Mouse (Mus musculus): ENCODE data around the gene Clasp2. TPM values are rescaled to one million over a fixed set of nuclear protein-coding genes. Genes with fewer than 3 reads are reported as not detected.
"Not testable (repeated sequence)": the region's sequence is repeated elsewhere in the genome, so short reads cannot be mapped to it uniquely, and the experiment has no call there.

The Clasp2 gene
- total RNA-seq, 2 experiments from 2014 or later = 180 to 184 TPM

GRCm38 (mm10) chr9:113815836-113816235 lies 74.6 kb downstream of the Clasp2 start:
- DNase-seq (ENCODE audit: low spot score in 2 of 2) = no peak

GRCm38 (mm10) chr9:113822150-113822549 lies 80.9 kb downstream of the Clasp2 start:
- DNase-seq (ENCODE audit: low spot score in 2 of 2) = peak in 1 of 2 experiments; percentile 30

GRCm38 (mm10) chr9:113828719-113829118 lies 87.4 kb downstream of the Clasp2 start:
- no peak for DNase-seq (ENCODE audit: low spot score in 2 of 2)

- DNase-seq (ENCODE audit: low spot score in 2 of 2) = no peak
Observed at GRCm38 (mm10) chr9:113830219-113830618, 88.9 kb downstream of the Clasp2 start.

GRCm38 (mm10) chr9:113833481-113833880 lies 92.2 kb downstream of the Clasp2 start:
- DNase-seq (ENCODE audit: low spot score in 2 of 2) = no peak

GRCm38 (mm10) chr9:113837001-113837400 lies 95.7 kb downstream of the Clasp2 start:
- DNase-seq (ENCODE audit: low spot score in 2 of 2) = no peak

GRCm38 (mm10) chr9:113837461-113837860 lies 96.2 kb downstream of the Clasp2 start:
- DNase-seq (ENCODE audit: low spot score in 2 of 2) = no peak

- DNase-seq (ENCODE audit: low spot score in 2 of 2) = no peak
Observed at GRCm38 (mm10) chr9:113844029-113844428, 102.8 kb downstream of the Clasp2 start.

- no peak for DNase-seq (ENCODE audit: low spot score in 2 of 2)
Observed at GRCm38 (mm10) chr9:113855441-113855840, 114.2 kb downstream of the Clasp2 start.

GRCm38 (mm10) chr9:113857281-113857928 lies 116.1 kb downstream of the Clasp2 start:
- no peak for DNase-seq (ENCODE audit: low spot score in 2 of 2)

- no peak for DNase-seq (ENCODE audit: low spot score in 2 of 2)
Observed at GRCm38 (mm10) chr9:113857929-113858440, 116.7 kb downstream of the Clasp2 start.

GRCm38 (mm10) chr9:113859420-113859819 lies 118.1 kb downstream of the Clasp2 start:
- DNase-seq (ENCODE audit: low spot score in 2 of 2) = no peak

- no peak for DNase-seq (ENCODE audit: low spot score in 2 of 2)
Observed at GRCm38 (mm10) chr9:113863370-113863999, 122.2 kb downstream of the Clasp2 start.

- no peak for DNase-seq (ENCODE audit: low spot score in 2 of 2)
Observed at GRCm38 (mm10) chr9:113867951-113868350, 126.7 kb downstream of the Clasp2 start.

GRCm38 (mm10) chr9:113894903-113895302 lies 153.6 kb downstream of the Clasp2 start:
- no peak for DNase-seq (ENCODE audit: low spot score in 2 of 2)

- DNase-seq (ENCODE audit: low spot score in 2 of 2) = no peak
Observed at GRCm38 (mm10) chr9:113903136-113903535, 161.9 kb downstream of the Clasp2 start.

- DNase-seq (ENCODE audit: low spot score in 2 of 2) = not testable (repeated sequence)
Observed at GRCm38 (mm10) chr9:113904315-113904714, 163.0 kb downstream of the Clasp2 start.

- no peak for DNase-seq (ENCODE audit: low spot score in 2 of 2)
Observed at GRCm38 (mm10) chr9:113915789-113916188, 174.5 kb downstream of the Clasp2 start.

- DNase-seq (ENCODE audit: low spot score in 2 of 2) = no peak
Observed at GRCm38 (mm10) chr9:113922677-113923076, 181.4 kb downstream of the Clasp2 start.

- no peak for DNase-seq (ENCODE audit: low spot score in 2 of 2)
Observed at GRCm38 (mm10) chr9:113924883-113925282, 183.6 kb downstream of the Clasp2 start.

GRCm38 (mm10) chr9:113928591-113928990 lies 187.3 kb downstream of the Clasp2 start:
- no peak for DNase-seq (ENCODE audit: low spot score in 2 of 2)

GRCm38 (mm10) chr9:113929676-113930075 lies 188.4 kb downstream of the Clasp2 start:
- no peak for DNase-seq (ENCODE audit: low spot score in 2 of 2)
